Mouse (Mus musculus): ENCODE data around the gene Il3ra. TPM values are rescaled to one million over a fixed set of nuclear protein-coding genes. Genes with fewer than 3 reads are reported as not detected.
A peak's percentile ranks its signal among the peaks of the same experiment; 100 is the strongest.

Il3ra gene
- total and polyA plus RNA-seq, 3 experiments: 0.64 to 4.8 (median 1.3) TPM

DNA sequence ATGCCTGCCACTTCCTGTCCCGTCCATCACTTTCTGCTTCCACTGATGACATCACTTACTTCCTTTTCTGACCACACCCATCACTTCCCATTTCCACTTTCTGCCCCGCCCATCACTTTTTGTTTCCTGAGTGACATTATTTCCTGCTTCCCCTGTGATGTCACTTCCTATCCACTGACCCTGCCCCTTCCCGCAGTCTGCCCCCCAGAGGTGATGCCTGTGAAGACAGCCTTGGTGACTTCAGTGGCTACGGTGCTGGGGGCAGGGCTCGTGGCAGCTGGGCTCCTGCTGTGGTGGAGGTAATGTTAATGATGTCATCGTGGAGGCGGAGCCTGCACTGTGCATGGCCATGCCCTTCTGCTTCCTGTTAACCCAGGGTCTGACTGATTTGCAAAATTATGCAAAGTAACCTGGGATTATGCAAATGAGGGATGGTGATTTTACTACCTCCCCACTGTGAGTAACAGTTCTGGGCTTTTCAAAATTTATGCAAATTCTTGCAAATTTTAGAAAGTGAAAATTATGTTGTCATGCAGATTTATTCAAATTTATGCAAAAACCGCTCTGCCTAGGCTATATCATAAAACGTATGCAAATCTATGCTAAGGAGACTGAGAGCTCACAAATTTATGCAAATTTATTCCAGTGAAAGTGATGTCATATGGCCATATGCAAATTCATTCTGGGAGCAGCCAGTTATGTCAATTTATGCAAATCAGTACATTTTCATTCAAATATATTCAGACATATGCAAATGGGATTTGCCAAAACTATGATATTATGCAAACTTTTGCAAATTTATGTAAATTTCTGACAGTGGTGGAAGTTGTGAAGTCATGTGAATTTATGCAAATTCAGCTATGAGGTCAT, 5.9 kb downstream of the Il3ra start:
- no peaks in the 10 kb centered on the region for H3K79me2 ChIP-seq (replicated peaks; ENCODE audit: control insufficient read depth, extremely low read depth, insufficient read depth, poor library complexity, severe bottlenecking)
- DNase-seq (ENCODE audit: extremely low read depth): peak; percentile 11
- no peak overlapping the region for H3K4me3 ChIP-seq (replicated peaks in 1 of 3; ENCODE audit: low read depth in 2 of 3, low read length in 2 of 3, poor library complexity in 1 of 3)
- H3K9ac ChIP-seq (ENCODE audit: insufficient read depth, low read depth): no peak overlapping the region
- H3K36me3 ChIP-seq (replicated peaks in 1 of 2; ENCODE audit: control insufficient read depth in 1 of 2, insufficient read depth in 1 of 2, low read length in 1 of 2): peaks cover 0 to 10% of the 10 kb centered on the region in 2 experiments
- no peak overlapping the region for H3K27ac ChIP-seq (ENCODE audit: insufficient read depth, low read depth)
- in situ Hi-C loops (cut with MboI; ENCODE audit: low pct_ligation_motif_present, low pct_unique_long_range_greater_than_20kb, low sequenced_read_pairs): no loop called here
- H3K9me3 ChIP-seq (replicated peaks; ENCODE audit: low read length): peaks cover 83% of the 10 kb centered on the region
- H3K27me3 ChIP-seq (replicated peaks): no peaks in the 10 kb centered on the region
- no peaks in the 10 kb centered on the region for H3K4me1 ChIP-seq (ENCODE audit: control insufficient read depth in 1 of 2, insufficient read depth in 2 of 2)
- dilution Hi-C loops (cut with MboI; ENCODE audit: extremely low pct_ligation_motif_present, extremely low pct_unique_long_range_greater_than_20kb, low sequenced_read_pairs): no loop called here
- no peak overlapping the region for H3K4me2 ChIP-seq (ENCODE audit: insufficient read depth, low read depth, poor library complexity, severe bottlenecking)
- TF ChIP-seq CHD2 (IDR thresholded peaks at IDR 0.05; ENCODE audit: low read length) (no peak), ZC3H11A (IDR thresholded peaks at IDR 0.05; ENCODE audit: low read depth, low read length) (no peak), HCFC1 (IDR thresholded peaks at IDR 0.05; ENCODE audit: low read depth, low read length) (no peak), JUND (conservative IDR thresholded peaks at IDR 0.05; ENCODE audit: low read depth, low read length) (no peak), TBP (conservative IDR thresholded peaks at IDR 0.05; ENCODE audit: low read depth, low read length) (no peak), E2F4 (IDR thresholded peaks at IDR 0.05; ENCODE audit: insufficient replicate concordance, low read depth, low read length) (no peak), SMC3 (IDR thresholded peaks at IDR 0.05; ENCODE audit: low read depth, low read length) (no peak), RCOR1 (conservative IDR thresholded peaks at IDR 0.05; ENCODE audit: low read depth, low read length) (no peak)

DNA sequence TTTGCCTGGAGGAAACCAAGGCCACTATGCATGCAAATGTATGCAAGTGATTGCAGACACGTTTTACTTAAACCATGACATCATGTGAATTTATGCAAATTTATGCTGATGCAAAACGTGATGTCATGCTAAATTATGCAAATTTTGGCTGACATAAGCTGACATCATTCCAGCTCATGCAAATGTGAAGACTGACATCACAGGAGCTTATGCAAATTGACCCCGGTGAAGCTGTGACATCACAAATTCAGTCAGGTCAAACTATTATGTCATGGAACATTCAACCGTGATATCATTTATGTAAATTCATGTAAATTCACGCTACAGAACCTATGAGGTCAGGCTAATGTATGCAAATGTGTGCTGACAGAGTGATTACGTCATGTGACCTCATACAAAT, 6.5 kb downstream of the Il3ra start:
- H3K27me3 ChIP-seq (replicated peaks): no peaks in the 10 kb centered on the region
- in situ Hi-C loops (cut with MboI; ENCODE audit: low pct_ligation_motif_present, low pct_unique_long_range_greater_than_20kb, low sequenced_read_pairs) (no loop called here), dilution Hi-C loops (cut with MboI; ENCODE audit: extremely low pct_ligation_motif_present, extremely low pct_unique_long_range_greater_than_20kb, low sequenced_read_pairs) (no loop called here)
- H3K4me1 ChIP-seq (ENCODE audit: control insufficient read depth in 1 of 2, insufficient read depth in 2 of 2): no peaks in the 10 kb centered on the region
- DNase-seq (ENCODE audit: extremely low read depth): peak; percentile 48
- H3K27ac ChIP-seq (ENCODE audit: insufficient read depth, low read depth): no peak overlapping the region
- no peak overlapping the region for H3K9ac ChIP-seq (ENCODE audit: insufficient read depth, low read depth)
- TF ChIP-seq ETS1 (conservative IDR thresholded peaks at IDR 0.05; ENCODE audit: low read depth, low read length): no peak
- no peak for TF ChIP-seq MXI1 (IDR thresholded peaks at IDR 0.05; ENCODE audit: low read depth, low read length)
- TF ChIP-seq UBTF (IDR thresholded peaks at IDR 0.05; ENCODE audit: low read depth, low read length): no peak
- TF ChIP-seq RAD21 (IDR thresholded peaks at IDR 0.05; ENCODE audit: low read depth, low read length): no peak
- no peak for TF ChIP-seq KAT2A (IDR thresholded peaks at IDR 0.05; ENCODE audit: insufficient replicate concordance, low read length)
- no peak for TF ChIP-seq IRF4 (IDR thresholded peaks at IDR 0.05; ENCODE audit: low read depth, low read length)
- TF ChIP-seq CHD1 (IDR thresholded peaks at IDR 0.05; ENCODE audit: low read depth, low read length): no peak
- no peak for TF ChIP-seq TBP (conservative IDR thresholded peaks at IDR 0.05; ENCODE audit: low read depth, low read length)
- TF ChIP-seq MAX (IDR thresholded peaks at IDR 0.05; ENCODE audit: low read length): no peak
- H3K36me3 ChIP-seq (replicated peaks in 1 of 2; ENCODE audit: control insufficient read depth in 1 of 2, insufficient read depth in 1 of 2, low read length in 1 of 2): peaks cover 0 to 10% of the 10 kb centered on the region in 2 experiments
- H3K4me3 ChIP-seq (replicated peaks in 1 of 3; ENCODE audit: low read depth in 2 of 3, low read length in 2 of 3, poor library complexity in 1 of 3): no peak overlapping the region
- H3K79me2 ChIP-seq (replicated peaks; ENCODE audit: control insufficient read depth, extremely low read depth, insufficient read depth, poor library complexity, severe bottlenecking): no peaks in the 10 kb centered on the region
- peaks cover 76% of the 10 kb centered on the region for H3K9me3 ChIP-seq (replicated peaks; ENCODE audit: low read length)
- no peak overlapping the region for H3K4me2 ChIP-seq (ENCODE audit: insufficient read depth, low read depth, poor library complexity, severe bottlenecking)

Data from CH12.LX (cell line).